Mouse (Mus musculus) lung, adult 2 months (tissue): ENCODE data around the gene Stim1.

Experiments
- CTCF ChIP-seq: fragments of 200-500 bp; IDR thresholded peaks from 2 replicates; pipeline ENCODE4 v1.5.1; 2011; ENCODE audit warnings: mild to moderate bottlenecking, low read length, control low read depth; ENCODE audit not compliant: insufficient read depth
- POLR2A ChIP-seq: fragments of 200-500 bp; IDR thresholded peaks from 2 replicates; pipeline ENCODE4 v1.6.1; 2011; ENCODE audit warnings: low read depth, mild to moderate bottlenecking, control low read depth, low read length, borderline replicate concordance; ENCODE audit errors: extremely low read depth

- TF ChIP-seq CTCF (no peak), POLR2A (no peak)
These were observed 214.0 kb downstream of the Stim1 start, which contains the start of gene Olfr543 for GRCm38 (mm10) chr7:102481579-102481978.
